ENCODE assay signal across 8 mouse cellular contexts in the genomic region with DNA sequence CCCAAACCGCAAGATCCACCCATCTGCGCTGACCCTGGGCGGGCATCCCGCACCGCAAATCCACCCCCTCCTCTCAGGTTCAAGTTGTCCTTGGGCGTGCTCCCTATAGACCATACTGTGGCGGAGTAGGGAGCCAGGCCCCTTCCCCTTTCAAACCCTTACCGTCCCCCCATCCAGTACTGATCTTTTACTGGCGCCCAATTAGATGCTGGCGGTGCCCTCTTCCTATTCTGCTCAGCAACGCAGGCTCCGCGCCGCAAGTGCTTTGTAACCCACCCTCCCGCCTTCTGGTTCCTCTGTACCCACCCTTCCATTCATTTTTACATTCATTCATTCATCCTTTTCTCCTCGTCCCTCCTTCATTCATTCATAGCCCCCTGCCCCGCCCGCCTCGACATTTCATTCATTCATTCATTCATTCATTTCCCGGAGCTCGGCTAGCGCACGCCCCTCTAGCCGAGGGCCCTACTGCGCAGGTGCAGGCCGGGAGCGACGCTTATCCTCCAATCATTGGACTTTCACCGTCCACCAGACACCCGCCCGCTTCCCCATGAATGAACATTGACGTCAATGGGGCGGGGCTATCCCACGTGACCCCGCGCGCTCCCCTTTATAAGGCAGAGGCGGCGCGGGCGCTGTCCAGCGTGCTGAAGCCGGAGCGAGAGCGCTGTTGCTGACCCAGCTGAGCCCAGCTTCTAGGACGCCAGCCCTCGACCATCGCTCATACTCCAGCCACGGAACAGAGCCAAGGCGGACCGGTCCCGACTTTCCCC. TPM values are rescaled to one million over a fixed set of nuclear protein-coding genes. Genes with fewer than 3 reads are reported as not detected.
DNase-seq lines count a peak whose midpoint lies in the region; ATAC-seq lines count a peak whose summit lies in the region.

No protein-coding gene starts in this region.

- DNase-seq in T-cell, adult 2 months (ENCODE audit: low spot score) = peak; percentile 88
- DNase-seq in cerebellum, postnatal 25 days = peak; percentile 95 to 97
- peak; percentile 90 to 94 for DNase-seq in frontal cortex, postnatal 25 days (ENCODE audit: low spot score in 2 of 2)
- DNase-seq in hindbrain, embryonic 14.5 days (ENCODE audit: low spot score) = peak; percentile 98
- DNase-seq in layer of hippocampus, postnatal 25 days (ENCODE audit: extremely low spot score in 1 of 2, low spot score in 1 of 2) = peak; percentile 94
- DNase-seq in lung, postnatal 14 days = peak; percentile 98
- DNase-seq in ovary, postnatal 36 days (ENCODE audit: low spot score) = peak; percentile 92
- peak; percentile 94 for DNase-seq in thymus, postnatal 14 days

- H3K27ac ChIP-seq in hindbrain, embryonic 14.5 days = no peak overlapping the region

- WGBS in hindbrain, embryonic 14.5 days = under 1% methylated on average over 52 of the region's 52 CpGs

- H3K27me3 ChIP-seq in hindbrain, embryonic 14.5 days (ENCODE audit: control insufficient read depth, insufficient read depth, low read length) = peaks cover 64% of the 10 kb centered on the region

- ATAC-seq in hindbrain, embryonic 14.5 days (ENCODE audit: low FRiP score) = peak; percentile 88

- H3K36me3 ChIP-seq in hindbrain, embryonic 14.5 days (replicated peaks; ENCODE audit: control insufficient read depth, insufficient read depth) = no peaks in the 10 kb centered on the region; the same call in 1 of the 2 replicates

- H3K9me3 ChIP-seq in hindbrain, embryonic 14.5 days (ENCODE audit: control insufficient read depth, low read length) = no peaks in the 10 kb centered on the region

- H3K4me1 ChIP-seq in hindbrain, embryonic 14.5 days (replicated peaks; ENCODE audit: control insufficient read depth, insufficient read depth, low read length) = peaks cover 21% of the 10 kb centered on the region

- H3K9ac ChIP-seq in hindbrain, embryonic 14.5 days = peak overlapping the region; percentile 65

- peak overlapping the region; percentile 100 for H3K4me2 ChIP-seq in hindbrain, embryonic 14.5 days (replicated peaks)

- H3K4me3 ChIP-seq in hindbrain, embryonic 14.5 days (replicated peaks; ENCODE audit: low read length) = peak overlapping the region; percentile 60

RNA-seq across cellular contexts. Expression of a gene that starts 3.6 kb away (rescaled TPM):
- 7.0 and 9.7 TPM in 2 replicates for polyA plus RNA-seq in hindbrain, embryonic 14.5 days (2014; fragmentation: Nextera tagmentation; extraction: Ambion mirVana)
- total RNA-seq in layer of hippocampus, postnatal 25 days (2021) = 100 to 1,000 TPM; 219 to 233 TPM

RNA-seq across cellular contexts. Expression of a gene that starts 16.1 kb away (rescaled TPM):
- polyA plus RNA-seq in hindbrain, embryonic 14.5 days (2014; fragmentation: Nextera tagmentation; extraction: Ambion mirVana) = 192 and 201 TPM in 2 replicates
- 100 to 1,000 TPM; 262 to 327 TPM for total RNA-seq in layer of hippocampus, postnatal 25 days (2021)

RNA-seq across cellular contexts. Expression of a gene that starts 42.0 kb away (rescaled TPM):
- 116 and 121 TPM in 2 replicates for polyA plus RNA-seq in hindbrain, embryonic 14.5 days (2014; fragmentation: Nextera tagmentation; extraction: Ambion mirVana)
- total RNA-seq in layer of hippocampus, postnatal 25 days (2021) = 10 to 100 TPM; 75.4 to 90.7 TPM

RNA-seq across cellular contexts. Expression of a gene that starts 42.2 kb away (rescaled TPM):
- polyA plus RNA-seq in hindbrain, embryonic 14.5 days (2014; fragmentation: Nextera tagmentation; extraction: Ambion mirVana) = 0.25 TPM in 2 replicates
- under 1 TPM; 0.27 to 0.52 TPM for total RNA-seq in layer of hippocampus, postnatal 25 days (2021)

RNA-seq across cellular contexts. Expression of a gene that starts 43.0 kb away (rescaled TPM):
- polyA plus RNA-seq in hindbrain, embryonic 14.5 days (2014; fragmentation: Nextera tagmentation; extraction: Ambion mirVana) = 30.1 and 30.7 TPM in 2 replicates
- total RNA-seq in layer of hippocampus, postnatal 25 days (2021) = 10 to 100 TPM; 35.0 to 39.8 TPM
